8 mouse cellular contexts compared by ENCODE assay signal in the genomic region with DNA sequence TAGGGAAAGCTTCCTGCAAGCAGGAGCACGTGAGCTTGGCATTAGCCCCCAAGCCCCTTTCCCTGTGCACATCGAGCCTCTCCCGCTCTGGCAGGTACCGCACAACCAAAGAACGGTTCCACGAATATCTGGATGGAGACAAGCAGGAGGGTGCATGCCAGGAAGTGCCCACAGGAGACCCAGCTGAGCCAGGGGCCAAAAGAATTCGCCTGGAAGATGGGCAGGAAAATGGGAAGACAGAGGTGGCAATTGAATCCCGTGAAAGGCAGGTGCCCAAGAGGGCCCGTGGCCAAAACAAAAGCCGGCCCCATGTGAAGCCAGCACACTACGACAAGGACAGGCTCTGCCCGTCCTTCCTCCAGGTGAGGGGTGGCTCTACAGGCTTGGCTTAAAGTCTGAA. TPM values are rescaled to one million over a fixed set of nuclear protein-coding genes. Genes with fewer than 3 reads are reported as not detected.
DNase-seq lines count a peak whose midpoint lies in the region; ATAC-seq and TF ChIP-seq lines count a peak whose summit lies in the region.

No protein-coding gene starts in this region.

- no peak for TF ChIP-seq CTCF in layer of hippocampus, adult 2 months (conservative IDR thresholded peaks at IDR 0.05)

- ATAC-seq in hindbrain, embryonic 14.5 days (ENCODE audit: low FRiP score), result peak; percentile 3; the same call in 1 of the 2 replicates
- ATAC-seq in midbrain, embryonic 16.5 days, result peak; percentile 13

- H3K9me3 ChIP-seq in embryonic facial prominence, embryonic 10.5 days, result no peaks in the 10 kb centered on the region
- no peaks in the 10 kb centered on the region for H3K9me3 ChIP-seq in hindbrain, embryonic 14.5 days (ENCODE audit: control insufficient read depth, low read length)
- no peaks in the 10 kb centered on the region for H3K9me3 ChIP-seq in midbrain, embryonic 16.5 days (replicated peaks; ENCODE audit: control insufficient read depth, low read length, poor library complexity, severe bottlenecking)

- H3K4me2 ChIP-seq in hindbrain, embryonic 14.5 days (replicated peaks), result peak overlapping the region; percentile 73
- H3K4me2 ChIP-seq in midbrain, embryonic 16.5 days (ENCODE audit: low read length), result peak overlapping the region; percentile 80

- no peak for DNase-seq in layer of hippocampus, adult 2 months (ENCODE audit: low spot score in 2 of 2)
- DNase-seq in layer of hippocampus, postnatal 36 days, result no peak
- DNase-seq in embryonic facial prominence, embryonic 10.5 days (ENCODE audit: low spot score), result no peak
- DNase-seq in hindbrain, embryonic 14.5 days (ENCODE audit: low spot score), result no peak
- DNase-seq in adrenal gland, adult 2 months, result no peak
- DNase-seq in right cerebral cortex, postnatal 36 days (ENCODE audit: low spot score in 2 of 2), result no peak
- DNase-seq in layer of hippocampus, adult 9-10 months (ENCODE audit: low spot score), result no peak

- peaks cover 12% of the 10 kb centered on the region for H3K27me3 ChIP-seq in embryonic facial prominence, embryonic 10.5 days (replicated peaks; ENCODE audit: low read depth, poor library complexity, severe bottlenecking)
- peaks cover 2% of the 10 kb centered on the region; the same call in 1 of the 2 replicates for H3K27me3 ChIP-seq in hindbrain, embryonic 14.5 days (ENCODE audit: control insufficient read depth, insufficient read depth, low read length)
- no peaks in the 10 kb centered on the region for H3K27me3 ChIP-seq in midbrain, embryonic 16.5 days (ENCODE audit: control insufficient read depth, insufficient read depth, low read depth, low read length)

- H3K4me1 ChIP-seq in embryonic facial prominence, embryonic 10.5 days, result peaks cover 29% of the 10 kb centered on the region
- H3K4me1 ChIP-seq in hindbrain, embryonic 14.5 days (replicated peaks; ENCODE audit: control insufficient read depth, insufficient read depth, low read length), result peaks cover 16% of the 10 kb centered on the region
- peaks cover 21% of the 10 kb centered on the region for H3K4me1 ChIP-seq in midbrain, embryonic 16.5 days (ENCODE audit: control insufficient read depth, insufficient read depth, low read length)

- WGBS in embryonic facial prominence, embryonic 10.5 days, result 59% methylated on average over 12 of the region's 12 CpGs
- 58% methylated on average over 12 of the region's 12 CpGs for WGBS in hindbrain, embryonic 14.5 days
- WGBS in midbrain, embryonic 16.5 days, result 54% methylated on average over 12 of the region's 12 CpGs

- H3K9ac ChIP-seq in hindbrain, embryonic 14.5 days, result peak overlapping the region; percentile 77
- peak overlapping the region; percentile 68 for H3K9ac ChIP-seq in midbrain, embryonic 16.5 days (ENCODE audit: low read depth, low read length)

- peak overlapping the region; percentile 91 for H3K4me3 ChIP-seq in layer of hippocampus, adult 2 months
- peak overlapping the region; percentile 89 for H3K4me3 ChIP-seq in embryonic facial prominence, embryonic 10.5 days
- H3K4me3 ChIP-seq in hindbrain, embryonic 14.5 days (replicated peaks; ENCODE audit: low read length), result peak overlapping the region; percentile 64
- peak overlapping the region; percentile 68 for H3K4me3 ChIP-seq in midbrain, embryonic 16.5 days (ENCODE audit: low read depth, low read length)

- peak overlapping the region; percentile 100 for H3K27ac ChIP-seq in layer of hippocampus, adult 2 months
- peak overlapping the region; percentile 97 for H3K27ac ChIP-seq in embryonic facial prominence, embryonic 10.5 days (replicated peaks)
- H3K27ac ChIP-seq in hindbrain, embryonic 14.5 days, result peak overlapping the region; percentile 93
- peak overlapping the region; percentile 94 for H3K27ac ChIP-seq in midbrain, embryonic 16.5 days (ENCODE audit: low read length)

- H3K36me3 ChIP-seq in embryonic facial prominence, embryonic 10.5 days (replicated peaks), result peaks cover 42% of the 10 kb centered on the region
- peaks cover 39% of the 10 kb centered on the region for H3K36me3 ChIP-seq in hindbrain, embryonic 14.5 days (replicated peaks; ENCODE audit: control insufficient read depth, insufficient read depth)
- H3K36me3 ChIP-seq in midbrain, embryonic 16.5 days (ENCODE audit: control insufficient read depth, insufficient read depth, low read length), result peaks cover 9% of the 10 kb centered on the region; the same call in 1 of the 2 replicates

RNA-seq across cellular contexts. Expression of gene Dus3l, which starts 0.9 kb away (rescaled TPM):
- 10 to 100 TPM; 73.9 to 74.4 TPM for total RNA-seq in layer of hippocampus, adult 2 months (2021)
- total RNA-seq in layer of hippocampus, postnatal 36 days (2021), result 10 to 100 TPM; 68.6 to 71.1 TPM
- polyA plus RNA-seq in embryonic facial prominence, embryonic 10.5 days (2016; fragmentation: Nextera tagmentation; extraction: Ambion mirVana), result 45.0 and 45.6 TPM in 2 replicates
- polyA plus RNA-seq in hindbrain, embryonic 14.5 days (2014; fragmentation: Nextera tagmentation; extraction: Ambion mirVana), result 76.9 and 81.9 TPM in 2 replicates
- 96.8 and 106 TPM in 2 replicates for polyA plus RNA-seq in midbrain, embryonic 16.5 days (2015; fragmentation: Nextera tagmentation; extraction: Ambion mirVana)
- total RNA-seq in adrenal gland, adult 2 months (2021), result 10 to 100 TPM; 30.0 to 36.2 TPM
- 104 and 121 TPM in 2 replicates for polyA plus RNA-seq in adrenal gland, adult 2 months (2012; rRNA removed)

RNA-seq across cellular contexts. Expression of gene Prr22, which starts 4.6 kb away (rescaled TPM):
- 1 to 10 TPM in 1 of 2 experiments, under 1 TPM in 1; 0.79 to 1.9 TPM for total RNA-seq in layer of hippocampus, adult 2 months (2021)
- 1 to 10 TPM; 1.4 to 1.5 TPM for total RNA-seq in layer of hippocampus, postnatal 36 days (2021)
- polyA plus RNA-seq in embryonic facial prominence, embryonic 10.5 days (2016; fragmentation: Nextera tagmentation; extraction: Ambion mirVana), result 1.7 and 1.8 TPM in 2 replicates
- polyA plus RNA-seq in hindbrain, embryonic 14.5 days (2014; fragmentation: Nextera tagmentation; extraction: Ambion mirVana), result 0.76 and 0.78 TPM in 2 replicates
- polyA plus RNA-seq in midbrain, embryonic 16.5 days (2015; fragmentation: Nextera tagmentation; extraction: Ambion mirVana), result 0.97 and 1.1 TPM in 2 replicates
- total RNA-seq in adrenal gland, adult 2 months (2021), result under 1 TPM; 0.43 to 0.73 TPM
- 4.7 and 5.6 TPM in 2 replicates for polyA plus RNA-seq in adrenal gland, adult 2 months (2012; rRNA removed)

RNA-seq across cellular contexts. Expression of gene Nrtn, which starts 8.1 kb away (rescaled TPM):
- total RNA-seq in layer of hippocampus, adult 2 months (2021), result 1 to 10 TPM; 2.5 to 3.3 TPM
- 1 to 10 TPM; 2.8 to 3.9 TPM for total RNA-seq in layer of hippocampus, postnatal 36 days (2021)
- 4.5 and 4.7 TPM in 2 replicates for polyA plus RNA-seq in embryonic facial prominence, embryonic 10.5 days (2016; fragmentation: Nextera tagmentation; extraction: Ambion mirVana)
- polyA plus RNA-seq in hindbrain, embryonic 14.5 days (2014; fragmentation: Nextera tagmentation; extraction: Ambion mirVana), result 2.8 and 3.8 TPM in 2 replicates
- polyA plus RNA-seq in midbrain, embryonic 16.5 days (2015; fragmentation: Nextera tagmentation; extraction: Ambion mirVana), result 2.5 and 4.0 TPM in 2 replicates
- 1 to 10 TPM; 3.2 to 3.9 TPM for total RNA-seq in adrenal gland, adult 2 months (2021)
- 53.9 and 64.0 TPM in 2 replicates for polyA plus RNA-seq in adrenal gland, adult 2 months (2012; rRNA removed)

RNA-seq across cellular contexts. Expression of gene Vmac, which starts 47.6 kb away (rescaled TPM):
- total RNA-seq in layer of hippocampus, adult 2 months (2021), result 10 to 100 TPM; 10.2 to 12.5 TPM
- 10 to 100 TPM; 10.4 to 14.2 TPM for total RNA-seq in layer of hippocampus, postnatal 36 days (2021)
- 14.1 and 14.5 TPM in 2 replicates for polyA plus RNA-seq in embryonic facial prominence, embryonic 10.5 days (2016; fragmentation: Nextera tagmentation; extraction: Ambion mirVana)
- 15.9 and 22.9 TPM in 2 replicates for polyA plus RNA-seq in hindbrain, embryonic 14.5 days (2014; fragmentation: Nextera tagmentation; extraction: Ambion mirVana)
- 15.6 and 16.1 TPM in 2 replicates for polyA plus RNA-seq in midbrain, embryonic 16.5 days (2015; fragmentation: Nextera tagmentation; extraction: Ambion mirVana)
- 10 to 100 TPM; 26.8 to 31.6 TPM for total RNA-seq in adrenal gland, adult 2 months (2021)
- 50.2 and 57.3 TPM in 2 replicates for polyA plus RNA-seq in adrenal gland, adult 2 months (2012; rRNA removed)

RNA-seq across cellular contexts. Expression of gene Ndufa11, which starts 47.9 kb away (rescaled TPM):
- total RNA-seq in layer of hippocampus, adult 2 months (2021), result 100 to 1,000 TPM; 196 to 229 TPM
- 100 to 1,000 TPM; 213 to 221 TPM for total RNA-seq in layer of hippocampus, postnatal 36 days (2021)
- polyA plus RNA-seq in embryonic facial prominence, embryonic 10.5 days (2016; fragmentation: Nextera tagmentation; extraction: Ambion mirVana), result 388 and 402 TPM in 2 replicates
- polyA plus RNA-seq in hindbrain, embryonic 14.5 days (2014; fragmentation: Nextera tagmentation; extraction: Ambion mirVana), result 577 and 678 TPM in 2 replicates
- 492 and 497 TPM in 2 replicates for polyA plus RNA-seq in midbrain, embryonic 16.5 days (2015; fragmentation: Nextera tagmentation; extraction: Ambion mirVana)
- 100 to 1,000 TPM; 263 to 339 TPM for total RNA-seq in adrenal gland, adult 2 months (2021)
- polyA plus RNA-seq in adrenal gland, adult 2 months (2012; rRNA removed), result 862 and 877 TPM in 2 replicates
